Mouse (Mus musculus) 416B (cell line): ENCODE results near the gene Mst1.

Source experiments
- DNase-seq: peaks from one replicate; pipeline ENCODE4 v3.0.0; 2011; ENCODE audit warnings: low read depth

Mst1 gene

DNA sequence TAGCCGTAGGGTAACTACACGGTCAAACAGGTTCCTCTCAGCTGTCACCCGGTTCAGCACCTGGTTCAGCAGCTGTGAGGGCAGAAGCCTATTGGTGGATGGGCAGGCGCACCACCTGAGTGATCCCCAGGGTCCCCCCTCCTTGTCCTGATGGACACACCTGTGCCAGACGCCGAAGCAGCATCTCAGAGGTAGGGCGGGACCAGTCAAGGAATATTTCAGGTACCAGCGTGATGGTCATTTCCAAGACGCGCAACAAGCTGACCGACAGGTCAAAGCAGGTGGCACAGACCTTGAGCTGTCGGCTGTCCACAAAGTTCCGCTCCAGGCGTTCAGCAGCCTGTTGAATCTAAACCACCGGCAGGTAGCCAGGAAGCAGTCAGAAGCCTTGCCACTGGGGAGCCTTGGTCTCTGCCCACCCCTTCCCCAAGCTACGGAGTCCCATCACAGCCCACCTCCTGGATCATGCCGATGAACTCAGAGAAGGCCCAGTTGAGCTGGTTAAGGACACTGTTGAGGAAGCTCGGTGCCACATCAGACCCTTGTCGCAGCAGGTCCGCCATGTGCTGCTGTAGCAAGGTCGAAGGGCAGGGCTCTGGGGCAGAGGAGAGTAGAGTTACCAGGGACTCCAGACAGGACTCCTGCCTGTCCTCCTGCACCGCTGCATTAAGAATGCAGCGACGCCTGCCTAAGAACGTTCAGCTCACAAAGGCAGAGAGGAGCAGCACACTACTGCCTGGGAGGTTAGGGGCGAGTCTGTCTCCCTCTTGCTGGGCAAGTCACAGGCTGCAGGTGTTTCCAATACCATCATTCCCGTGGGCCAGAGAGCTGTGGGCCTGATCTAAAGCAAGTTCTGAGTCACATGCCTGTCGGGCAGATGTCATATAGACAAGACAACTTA is 23.6 kb upstream of the Mst1 start:
- DNase-seq = no peak

- no peak for DNase-seq
These were observed 23.0 kb upstream of the Mst1 start for GRCm38 (mm10) chr9:108057262-108057562.

DNA sequence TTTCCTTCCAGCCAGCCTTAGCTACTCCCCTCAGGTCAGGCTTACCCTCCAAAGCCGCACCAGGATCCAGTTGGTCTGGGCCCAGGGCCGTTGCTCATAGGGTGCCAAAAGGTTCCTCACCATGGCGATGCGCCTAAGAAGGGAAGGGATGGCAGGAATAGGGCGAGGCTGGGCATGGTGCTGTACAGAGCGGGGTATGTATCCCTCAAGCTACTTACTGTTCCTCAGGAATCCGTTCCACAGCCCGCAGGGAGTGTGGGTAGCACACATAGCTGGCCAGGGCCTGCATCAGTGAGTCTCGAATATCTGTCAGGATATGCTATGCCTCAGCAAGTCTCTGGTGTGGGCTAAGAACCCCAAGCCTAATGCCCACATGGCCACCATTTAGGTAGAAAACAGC is 21.9 kb upstream of the Mst1 start:
- no peak for DNase-seq

DNA sequence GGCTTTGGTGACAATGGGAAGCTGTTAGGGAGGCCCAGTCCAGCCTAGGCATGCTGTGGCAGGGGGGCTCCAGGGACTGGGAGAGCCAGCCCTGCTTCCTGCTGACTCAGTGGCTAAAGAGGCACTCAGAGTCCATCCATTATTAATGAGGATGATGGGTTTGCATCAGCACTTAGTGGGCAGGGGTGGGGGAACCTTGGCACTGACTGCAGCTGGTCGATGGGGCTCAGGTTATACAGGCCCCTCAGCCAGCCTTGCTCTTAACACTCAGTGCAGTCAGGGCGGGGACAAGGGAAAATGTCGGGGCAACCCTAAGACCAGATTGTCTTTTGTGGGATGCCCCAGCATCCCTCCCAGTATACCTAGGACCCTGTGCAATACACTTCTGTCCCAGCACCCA is 18.1 kb upstream of the Mst1 start:
- no peak for DNase-seq

DNA sequence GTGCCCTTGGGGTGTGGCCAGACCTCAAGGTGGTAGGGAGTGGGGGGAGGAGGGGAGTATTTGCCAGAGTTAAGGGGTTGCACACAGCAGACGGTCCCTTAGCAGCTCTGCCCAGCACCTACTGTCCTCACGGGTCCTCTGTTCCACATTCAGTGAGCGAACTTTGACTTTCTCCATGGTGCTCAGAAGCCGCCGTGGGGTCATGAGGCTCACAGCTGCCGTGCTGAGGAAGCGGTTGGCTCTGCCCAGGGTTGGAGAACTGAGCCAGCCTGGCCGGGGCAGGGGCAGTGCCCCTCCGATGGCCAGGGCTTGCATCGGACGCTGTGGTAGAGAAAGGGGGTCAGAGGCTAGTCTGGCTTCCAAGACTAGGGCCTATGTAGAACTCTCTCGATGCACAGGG is 16.9 kb upstream of the Mst1 start:
- no peak for DNase-seq

DNA sequence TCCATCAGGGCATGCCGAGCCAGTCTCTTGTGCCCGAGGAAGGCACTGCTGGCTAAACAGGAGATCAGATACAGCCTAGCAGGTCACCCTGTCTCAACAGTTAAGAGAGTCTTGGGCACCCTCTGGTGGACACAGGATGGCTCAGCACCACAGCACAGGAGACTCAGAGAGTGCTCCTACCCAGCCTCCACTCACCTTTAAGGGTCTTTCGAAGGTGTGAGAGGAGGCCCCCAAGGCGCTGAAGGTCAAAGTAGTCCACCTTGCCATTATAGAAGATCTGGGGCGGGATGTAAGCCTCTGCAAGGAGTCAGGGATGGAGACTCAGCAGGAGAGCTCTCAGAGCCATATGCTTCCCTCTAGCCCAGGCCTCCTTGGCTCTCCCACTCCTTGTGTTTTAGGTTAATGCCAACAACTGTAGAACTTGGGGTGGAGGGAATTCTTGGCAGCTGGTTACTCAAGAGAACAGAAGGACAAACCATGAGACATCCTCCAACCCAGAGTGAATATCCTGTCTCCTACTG is 14.7 kb upstream of the Mst1 start:
- peak; percentile 76 for DNase-seq

DNA sequence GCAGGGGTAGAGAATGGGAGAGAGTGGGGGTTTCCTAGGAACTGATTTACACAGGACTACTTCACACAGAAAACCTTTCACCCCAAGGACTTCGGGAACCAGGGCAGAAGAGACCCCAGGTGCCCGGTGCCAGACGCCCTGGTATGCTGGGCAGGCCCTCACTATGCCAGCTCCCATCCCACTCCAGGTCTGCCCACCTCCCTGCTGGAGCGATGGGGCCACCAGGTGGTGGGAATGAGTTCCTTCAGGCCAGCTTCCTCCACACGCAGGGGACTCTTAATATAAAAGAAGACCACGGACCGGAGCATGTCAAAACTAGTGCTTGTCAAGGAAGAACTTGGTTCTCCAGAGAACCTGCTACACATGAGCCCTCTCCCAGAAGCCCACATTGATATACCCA is 13.0 kb upstream of the Mst1 start:
- no peak for DNase-seq

DNA sequence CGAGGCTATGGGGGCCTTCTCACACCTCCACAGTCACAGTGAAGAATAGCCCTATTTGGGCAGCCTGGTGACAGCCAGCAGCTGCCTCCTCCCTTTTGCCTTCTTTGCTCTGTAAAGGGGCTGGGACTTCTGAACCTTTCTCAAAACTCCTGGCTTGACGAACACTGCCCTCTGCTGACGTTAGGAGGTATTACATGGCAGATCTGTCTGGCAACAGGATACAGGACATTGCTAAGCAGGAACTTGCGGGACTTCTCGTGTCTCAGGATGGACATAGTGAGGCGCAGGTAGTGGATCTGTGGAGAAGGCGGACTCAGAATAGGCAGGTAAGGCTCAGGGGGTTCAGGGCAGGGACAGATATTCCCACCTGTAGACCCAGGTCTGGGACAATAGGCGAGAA is 12.3 kb upstream of the Mst1 start:
- DNase-seq = peak; percentile 89

DNA sequence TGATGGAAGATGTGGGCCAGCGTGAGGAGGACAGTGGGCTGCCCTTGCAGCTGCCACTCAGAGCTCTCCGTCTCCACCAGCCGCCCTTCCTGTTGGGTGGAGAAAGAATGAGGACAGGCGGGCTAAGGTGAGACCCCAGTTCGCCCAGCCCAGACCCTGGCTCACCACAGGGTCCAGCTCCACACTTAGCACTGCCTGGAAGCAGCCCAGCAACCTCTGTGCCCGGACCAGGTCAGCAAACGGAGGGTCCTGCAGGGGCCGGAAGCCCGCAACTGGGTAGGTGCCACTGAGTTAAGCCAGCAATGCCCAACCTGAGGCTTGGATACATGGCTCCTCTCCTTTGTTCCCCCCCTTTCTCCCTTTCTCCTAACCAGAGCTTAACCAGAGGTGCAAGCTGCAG is 11.2 kb upstream of the Mst1 start:
- no peak for DNase-seq

DNA sequence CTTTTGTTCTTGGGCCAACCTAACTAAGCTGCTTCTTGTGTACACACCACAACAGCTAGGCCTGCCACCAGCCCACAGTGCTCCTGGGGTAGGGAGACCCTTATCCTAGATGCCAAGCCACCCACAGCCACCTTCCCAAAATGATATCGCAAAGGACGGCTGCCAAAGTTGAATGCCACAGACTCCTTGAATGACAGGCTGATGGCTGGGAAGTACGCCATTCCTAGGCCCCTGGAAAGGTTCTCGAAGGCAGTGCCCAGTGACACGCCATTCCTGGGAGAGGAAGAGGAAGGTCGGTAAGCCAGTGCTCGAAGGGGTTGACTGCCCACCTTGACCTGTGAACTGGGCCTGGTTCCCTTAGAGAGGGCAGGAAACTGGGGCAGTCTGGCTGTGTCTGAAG is 10.7 kb upstream of the Mst1 start:
- no peak for DNase-seq

DNA sequence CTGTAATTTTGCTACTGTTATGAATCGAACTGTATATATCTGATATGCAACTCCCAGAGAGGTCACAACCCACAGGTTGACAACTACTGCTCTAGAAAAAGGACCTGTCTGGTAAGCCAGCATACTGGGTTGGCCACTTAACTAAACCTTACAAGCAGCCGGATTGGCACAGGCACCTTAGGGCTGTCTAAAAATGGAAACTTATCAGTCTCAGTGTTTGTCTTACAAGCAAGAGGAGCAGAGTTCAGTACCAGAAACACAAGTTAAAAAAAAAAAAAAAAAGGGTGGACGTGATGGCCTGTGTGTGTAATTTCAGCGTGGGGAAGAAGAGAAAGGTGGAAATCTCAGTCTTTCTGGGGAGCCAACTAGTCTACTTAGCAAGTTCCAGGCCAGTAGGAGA is 8.4 kb upstream of the Mst1 start:
- DNase-seq = no peak

- no peak for DNase-seq
These were observed 7.7 kb upstream of the Mst1 start for GRCm38 (mm10) chr9:108072481-108072924.

DNA sequence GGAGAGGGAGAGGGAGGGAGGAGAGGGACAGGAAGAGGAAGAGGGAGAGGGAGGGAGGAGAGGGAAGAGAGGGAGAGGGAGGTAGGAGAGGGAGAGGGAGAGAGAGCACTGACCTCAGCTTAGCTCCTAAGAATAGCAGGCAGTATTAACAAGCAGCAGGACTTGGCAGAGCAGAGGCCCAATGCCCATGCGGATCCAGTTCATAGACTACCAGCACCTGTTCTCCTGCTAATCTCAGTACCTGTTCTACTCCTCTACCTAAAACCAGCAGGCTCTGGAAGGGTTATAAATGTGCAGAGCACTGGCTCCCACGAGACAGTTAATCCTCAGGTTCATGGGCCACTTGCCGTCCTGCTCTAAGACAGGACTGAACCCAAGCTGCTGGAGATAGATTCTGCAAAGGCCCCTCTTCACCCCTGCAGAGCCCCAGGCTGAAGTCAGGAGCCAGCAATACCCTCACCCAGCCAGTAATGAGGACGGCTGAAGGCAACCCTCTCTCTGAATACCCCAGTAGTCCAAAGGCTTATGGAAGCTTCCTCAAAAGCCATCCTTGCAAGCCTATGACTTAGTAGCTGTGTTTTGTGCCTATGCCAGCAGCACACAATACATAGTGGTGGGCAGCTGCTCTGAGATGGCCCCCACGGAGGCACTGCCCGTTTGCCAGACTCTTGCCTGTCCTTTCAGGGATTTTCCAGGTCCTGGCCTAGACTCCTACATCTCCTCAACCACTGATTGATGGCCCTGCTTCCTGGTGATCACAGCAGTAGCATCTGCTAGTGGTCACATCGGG is 6.9 kb upstream of the Mst1 start:
- DNase-seq = no peak

DNA sequence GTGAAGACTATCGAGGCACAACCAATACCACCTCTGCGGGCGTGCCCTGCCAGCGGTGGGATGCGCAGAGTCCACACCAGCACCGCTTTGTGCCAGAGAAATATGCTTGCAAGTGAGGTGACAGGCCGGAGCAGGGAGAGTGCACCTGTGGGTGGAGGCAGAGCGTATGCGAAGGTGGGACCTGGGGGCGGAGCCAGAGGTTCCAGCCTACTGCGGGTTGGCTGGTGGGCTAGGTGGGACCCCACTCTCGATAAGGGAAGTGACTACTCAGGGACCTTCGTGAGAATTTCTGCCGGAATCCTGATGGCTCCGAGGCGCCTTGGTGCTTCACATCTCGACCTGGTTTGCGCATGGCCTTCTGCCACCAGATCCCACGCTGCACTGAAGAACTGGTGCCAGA is 2.3 kb downstream of the Mst1 start:
- DNase-seq = no peak

GRCm38 (mm10) chr9:108082988-108083431 is 2.8 kb downstream of the Mst1 start, which contains the start of gene Rnf123:
Rnf123 (minus strand) TSS chr9:108083346.
- DNase-seq = no peak

DNA sequence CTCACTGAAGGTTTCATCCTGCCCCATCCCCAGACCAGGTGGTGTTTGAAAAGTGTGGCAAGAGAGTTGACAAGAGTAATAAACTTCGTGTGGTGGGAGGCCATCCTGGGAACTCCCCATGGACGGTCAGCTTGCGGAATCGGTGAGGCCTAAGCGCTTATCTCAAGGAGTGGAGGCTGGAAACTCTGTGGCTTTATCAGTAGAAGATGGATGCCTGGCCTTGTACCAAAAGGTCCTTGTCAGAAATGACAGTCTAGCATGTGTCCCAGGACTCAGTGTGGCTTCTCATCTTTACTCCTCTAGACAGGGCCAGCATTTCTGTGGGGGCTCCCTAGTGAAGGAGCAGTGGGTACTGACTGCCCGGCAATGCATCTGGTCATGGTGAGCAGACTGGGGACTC is 3.3 kb downstream of the Mst1 start:
- no peak for DNase-seq

DNA sequence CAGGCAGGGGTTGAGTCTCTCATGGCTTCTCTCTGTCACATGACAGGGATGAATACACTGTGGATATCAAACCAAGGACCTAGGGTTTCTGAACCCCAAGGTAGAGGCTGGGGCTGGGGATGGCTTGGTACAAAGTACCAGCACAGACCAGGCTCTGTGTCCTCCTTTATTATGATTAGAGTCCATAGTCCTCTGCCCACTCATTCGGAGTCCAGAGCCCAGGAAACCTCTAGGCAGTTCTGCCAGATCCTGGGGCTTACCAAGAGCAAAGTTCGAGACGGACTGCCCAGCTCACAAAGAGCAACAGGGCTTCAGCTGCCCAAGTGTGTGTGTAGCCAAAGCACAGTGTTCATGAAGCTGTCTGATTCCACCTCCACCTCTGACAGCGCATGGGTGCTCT is 5.0 kb downstream of the Mst1 start:
- no peak for DNase-seq

- DNase-seq = no peak
These were observed 10.4 kb downstream of the Mst1 start for GRCm38 (mm10) chr9:108090611-108091120.

GRCm38 (mm10) chr9:108093586-108093985 is 13.3 kb downstream of the Mst1 start:
- peak; percentile 7 for DNase-seq

GRCm38 (mm10) chr9:108094184-108094941 is 14.1 kb downstream of the Mst1 start, which contains the start of gene Apeh:
Apeh (minus strand) TSS chr9:108094606.
- peak; percentile 97 for DNase-seq

GRCm38 (mm10) chr9:108094998-108095411 is 14.8 kb downstream of the Mst1 start:
- peak; percentile 57 for DNase-seq

DNA sequence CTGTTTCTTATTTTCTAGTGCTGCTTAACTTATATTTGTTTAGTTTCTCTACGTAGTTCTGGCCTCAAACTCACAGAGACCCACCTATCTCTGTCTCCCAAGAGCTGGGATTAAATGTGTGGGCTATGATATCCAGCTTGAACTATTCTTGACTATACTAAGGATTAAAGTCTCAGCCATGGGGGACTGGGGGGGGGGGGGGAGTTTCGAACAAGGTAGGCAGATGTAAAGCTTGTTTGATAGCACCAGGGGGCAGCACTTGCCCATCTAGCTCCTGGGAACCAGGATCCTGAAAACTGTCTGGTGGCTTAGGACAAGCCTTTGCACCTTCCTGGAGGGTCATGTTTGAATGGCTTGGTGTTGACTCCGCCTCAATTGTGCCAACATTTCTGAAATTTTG is 15.3 kb downstream of the Mst1 start:
- peak; percentile 87 for DNase-seq
